Mouse (Mus musculus): Measurements from ENCODE around the gene Phf5a.
A peak's percentile ranks its signal among the peaks of the same experiment; 100 is the strongest.

The Phf5a gene

DNA sequence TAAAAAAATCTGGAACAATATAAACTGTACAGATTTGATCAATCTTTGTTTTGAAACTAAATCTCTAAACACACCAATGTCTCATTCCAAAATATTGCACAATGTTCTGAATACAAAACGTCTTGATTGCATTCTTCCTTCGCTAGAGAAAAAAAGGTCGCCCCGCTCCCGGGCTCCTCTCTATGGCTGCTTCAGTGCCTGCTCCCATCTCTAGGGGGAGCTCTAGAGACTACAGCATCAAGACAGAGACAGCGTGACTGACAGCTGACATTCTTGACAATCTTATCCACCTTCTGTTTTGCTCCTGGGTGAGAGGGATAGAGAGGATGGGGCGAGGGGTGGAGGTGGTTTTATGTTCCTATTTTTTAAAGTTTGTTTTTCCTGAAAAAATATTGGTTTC is 23.4 kb downstream of the Phf5a start:
- no peak for DNase-seq (ENCODE audit: low spot score)

DNA sequence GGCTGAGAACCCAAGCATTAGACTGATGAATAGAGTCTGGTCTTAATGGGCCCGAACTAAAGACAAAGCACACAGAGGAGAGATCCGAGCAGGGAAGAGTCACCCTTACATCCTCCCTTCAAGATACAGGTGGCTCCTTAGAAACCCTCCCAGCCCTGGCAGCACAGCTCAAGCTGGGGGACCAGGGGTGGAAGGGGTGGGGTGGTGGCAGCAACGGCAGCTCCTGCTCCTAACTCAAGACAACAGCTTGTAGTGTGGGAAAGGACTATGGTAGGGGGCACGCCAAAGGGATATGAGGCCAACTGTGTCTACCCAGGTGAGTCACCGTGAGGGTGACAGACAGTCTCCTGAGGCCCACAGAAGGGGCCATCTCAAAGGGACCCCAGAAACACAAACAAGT is 23.9 kb downstream of the Phf5a start:
- DNase-seq (ENCODE audit: low spot score) = no peak

DNA sequence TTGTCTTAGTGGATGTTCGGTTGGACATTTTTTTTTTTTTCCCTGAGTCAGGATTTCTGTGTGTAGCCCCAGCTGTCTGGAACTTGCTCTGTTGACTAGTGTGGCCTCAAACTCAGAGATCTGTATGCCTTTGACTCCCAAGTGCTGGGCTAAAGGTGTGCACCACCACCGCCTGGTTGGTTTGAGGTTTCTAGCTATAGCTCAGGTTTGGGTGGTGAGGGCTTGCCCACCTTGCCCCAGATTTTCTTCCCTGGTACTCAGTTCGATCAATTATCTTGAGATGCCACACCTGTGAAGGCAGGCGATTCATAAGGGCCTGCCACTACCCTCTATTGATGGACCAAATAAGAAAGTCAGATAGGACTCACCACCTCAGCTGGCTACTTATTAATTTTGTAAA is 24.6 kb downstream of the Phf5a start:
- DNase-seq (ENCODE audit: low spot score) = no peak

- DNase-seq (ENCODE audit: low spot score) = no peak
Observed at GRCm38 (mm10) chr15:81846755-81847154, 25.0 kb downstream of the Phf5a start.

DNA sequence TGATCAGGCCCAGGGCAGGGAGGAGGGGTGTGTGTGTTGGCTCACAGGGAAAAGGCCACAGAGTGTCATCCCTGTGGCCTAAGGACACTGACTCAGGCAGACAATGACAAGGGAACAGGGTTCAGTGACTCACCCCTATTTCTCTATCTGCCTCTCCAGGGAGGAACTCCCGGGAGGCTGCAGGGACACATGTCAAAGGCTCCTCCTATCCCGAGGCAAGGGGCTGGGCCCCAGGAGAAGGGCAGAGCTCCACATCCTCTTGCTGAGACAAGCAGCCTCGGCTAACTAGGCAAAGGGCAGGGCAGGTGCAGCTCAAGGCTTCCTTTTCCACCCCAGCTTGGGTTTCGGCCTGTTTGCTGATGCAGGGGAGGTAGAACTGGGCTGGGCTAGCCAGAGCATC is 26.0 kb downstream of the Phf5a start:
- no peak for DNase-seq (ENCODE audit: low spot score)

GRCm38 (mm10) chr15:81845033-81845625 is 26.6 kb downstream of the Phf5a start:
- no peak for DNase-seq (ENCODE audit: low spot score)

DNA sequence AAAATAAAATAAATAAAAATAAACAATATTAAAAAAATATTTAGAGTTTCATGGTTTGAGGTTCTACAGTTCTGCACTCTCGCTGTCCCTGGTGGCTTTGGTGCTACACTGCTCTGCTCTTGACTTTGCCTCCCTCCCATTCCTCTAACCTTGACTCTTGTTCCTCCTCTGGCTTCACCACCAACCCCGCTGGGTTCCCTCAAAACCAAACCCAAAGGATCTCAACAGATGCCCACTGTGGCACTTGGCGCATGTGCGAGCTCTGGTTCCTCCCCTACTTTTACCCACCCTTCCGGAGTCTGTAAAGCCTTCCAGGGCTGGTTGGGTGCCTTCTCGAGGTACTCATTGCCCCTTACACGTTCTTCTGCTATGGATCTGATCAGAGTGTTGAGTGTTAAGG is 29.4 kb downstream of the Phf5a start:
- DNase-seq (ENCODE audit: low spot score) = no peak

DNA sequence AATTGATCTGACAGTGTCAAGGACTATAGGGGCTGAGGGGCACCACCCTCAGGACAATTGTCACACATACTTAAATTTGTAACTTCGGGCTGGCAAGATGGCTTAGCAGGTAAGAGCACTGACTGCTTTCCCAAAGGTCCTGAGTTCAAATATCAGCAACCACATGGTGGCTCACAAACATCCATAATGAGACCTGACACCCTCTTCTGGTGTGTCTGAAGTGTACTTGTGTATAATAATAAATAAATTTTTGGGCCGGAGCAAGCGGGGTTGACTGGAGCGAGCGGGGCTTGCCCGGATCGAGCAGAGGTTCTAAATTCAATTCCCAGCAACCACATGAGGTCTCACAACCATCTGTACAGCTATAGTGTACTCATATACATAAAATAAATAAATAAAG is 31.4 kb downstream of the Phf5a start:
- DNase-seq (ENCODE audit: low spot score) = no peak

GRCm38 (mm10) chr15:81839634-81840033 is 32.1 kb downstream of the Phf5a start:
- peak; percentile 91 for DNase-seq (ENCODE audit: low spot score)

DNA sequence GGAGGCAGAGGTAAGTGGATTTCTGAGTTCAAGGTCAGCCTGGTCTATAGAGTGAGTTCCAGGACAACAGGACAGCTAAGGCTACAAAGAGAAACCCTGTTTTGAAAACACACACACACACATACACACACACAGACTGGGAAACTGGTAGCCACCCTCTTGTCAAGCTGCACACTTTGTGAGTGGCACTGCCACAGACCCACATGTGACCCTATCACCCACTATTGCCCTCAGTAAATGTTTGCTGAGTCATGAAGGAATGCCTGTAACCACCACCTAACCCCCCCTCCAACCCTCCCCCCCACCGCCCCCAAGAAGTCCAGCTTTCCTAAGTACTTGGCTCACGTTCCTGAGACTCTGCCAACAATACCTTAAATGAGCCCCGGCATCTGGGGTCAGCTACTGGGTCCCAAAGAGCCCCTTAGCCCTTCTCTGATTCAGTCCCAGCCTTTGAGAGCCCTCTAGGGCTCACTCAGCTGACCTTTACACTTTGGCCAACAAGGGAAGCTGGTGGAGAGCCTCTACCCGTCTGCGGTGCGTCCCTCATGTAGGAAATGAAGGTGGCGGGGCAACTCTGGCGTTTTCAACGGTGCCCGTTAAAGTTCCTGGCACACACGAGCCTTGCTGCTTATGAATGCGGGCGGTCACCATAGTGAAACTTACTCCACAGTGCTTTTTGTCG is 33.0 kb downstream of the Phf5a start:
- no peak for DNase-seq (ENCODE audit: low spot score)

DNA sequence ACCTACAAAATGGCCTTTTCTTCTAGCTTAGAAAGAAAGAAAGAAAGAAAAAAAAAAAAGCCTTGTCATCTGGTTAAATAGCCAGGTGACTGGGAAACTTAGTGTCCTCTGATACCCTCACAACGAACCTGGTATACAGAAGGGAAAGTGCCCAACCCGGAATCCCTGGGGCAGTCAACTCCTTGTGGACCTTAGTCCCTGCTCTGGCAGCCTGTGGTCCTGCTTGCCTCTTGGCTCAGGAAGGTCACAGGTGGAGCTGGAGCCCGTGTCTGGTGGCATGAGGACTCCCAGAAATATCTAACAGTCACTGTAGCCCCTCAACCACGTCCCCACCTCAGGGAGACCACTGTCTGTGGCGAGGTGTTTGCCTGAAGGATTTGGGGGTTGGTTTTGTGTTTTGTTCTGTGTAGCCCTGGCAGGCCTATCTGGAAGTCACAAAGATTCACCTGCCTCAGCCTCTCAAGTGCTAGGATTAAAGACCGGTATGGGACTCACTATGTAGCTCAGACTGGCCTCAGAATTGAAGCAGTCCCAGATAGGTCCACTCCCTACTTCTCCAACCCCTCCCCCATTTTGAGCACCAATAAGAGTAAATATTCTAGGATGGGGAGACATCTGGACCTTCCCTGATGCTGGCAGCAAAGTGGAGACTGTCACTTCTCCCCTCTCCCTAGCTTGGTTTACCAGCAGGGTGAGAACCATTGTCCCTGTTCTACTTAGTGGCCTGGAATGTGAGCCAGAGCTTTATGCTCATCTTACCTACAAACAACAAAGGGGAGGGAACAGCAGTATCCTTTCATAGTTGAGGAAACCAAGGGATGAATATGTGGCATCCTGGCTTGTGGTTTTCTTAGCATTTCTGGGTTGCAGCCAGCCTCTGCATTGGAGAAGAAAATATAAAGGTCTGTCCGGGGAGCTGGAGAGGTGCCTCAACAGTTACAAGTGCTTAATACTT is 34.5 kb downstream of the Phf5a start:
- no peak for DNase-seq (ENCODE audit: low spot score)

DNA sequence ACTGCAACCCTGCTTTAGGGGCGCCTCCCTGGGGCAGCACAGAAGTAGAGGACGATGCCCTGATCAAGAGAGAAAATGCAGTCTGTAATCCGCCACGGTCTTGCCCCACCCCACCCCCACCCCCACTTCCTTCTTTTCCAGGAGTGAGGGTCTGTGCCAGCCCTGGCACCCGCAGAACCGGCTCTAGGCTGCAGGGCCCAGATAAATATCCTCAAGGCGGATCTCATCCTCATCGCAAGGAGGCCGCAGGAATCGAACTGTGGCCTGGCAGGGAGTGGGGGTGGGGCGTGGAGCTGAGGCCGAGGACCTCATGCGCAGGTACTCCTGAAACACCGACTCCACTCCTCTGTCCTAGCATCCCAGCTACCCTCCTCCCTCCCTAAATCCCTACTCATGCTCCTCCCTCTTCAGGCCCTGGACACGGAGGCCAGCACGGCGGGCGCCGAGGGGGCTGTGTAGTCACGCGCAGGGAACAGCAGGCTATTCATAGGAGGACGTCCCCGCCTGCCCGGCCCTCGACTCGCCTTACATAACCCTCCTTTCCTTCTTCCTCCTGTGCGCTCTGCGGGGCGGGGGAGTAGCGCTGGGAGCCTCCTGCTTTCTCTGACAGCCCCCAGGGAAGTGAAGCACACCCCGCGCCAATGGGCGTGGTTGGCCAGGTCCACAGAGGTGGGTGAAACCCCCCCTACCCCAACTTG is 35.4 kb downstream of the Phf5a start:
- DNase-seq (ENCODE audit: low spot score) = peak; percentile 86

- DNase-seq (ENCODE audit: low spot score) = no peak
Observed at GRCm38 (mm10) chr15:81835007-81835880, 36.5 kb downstream of the Phf5a start.

GRCm38 (mm10) chr15:81834171-81834841 is 37.4 kb downstream of the Phf5a start:
- DNase-seq (ENCODE audit: low spot score) = no peak

GRCm38 (mm10) chr15:81833481-81833880 is 38.2 kb downstream of the Phf5a start:
- no peak for DNase-seq (ENCODE audit: low spot score)

DNA sequence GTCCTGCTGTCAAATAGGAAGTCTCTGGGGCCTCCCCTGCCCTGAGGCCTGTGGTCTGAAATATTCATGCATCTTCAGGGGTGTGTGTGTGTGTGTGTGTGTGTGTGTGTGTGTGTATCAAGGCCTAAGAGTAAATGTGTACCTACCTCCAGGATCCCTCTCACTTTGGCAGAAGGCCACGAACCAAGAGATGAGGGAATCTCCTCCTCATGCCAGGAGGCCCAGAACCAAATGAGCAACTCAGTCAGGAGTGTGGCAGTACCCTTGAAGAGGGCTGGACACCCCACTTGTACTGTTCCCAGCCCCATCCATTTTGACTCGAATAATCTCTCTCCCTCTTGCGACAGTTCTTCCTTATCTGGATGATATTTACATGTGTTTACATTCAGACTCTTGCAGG is 39.5 kb downstream of the Phf5a start:
- DNase-seq (ENCODE audit: low spot score) = no peak

DNA sequence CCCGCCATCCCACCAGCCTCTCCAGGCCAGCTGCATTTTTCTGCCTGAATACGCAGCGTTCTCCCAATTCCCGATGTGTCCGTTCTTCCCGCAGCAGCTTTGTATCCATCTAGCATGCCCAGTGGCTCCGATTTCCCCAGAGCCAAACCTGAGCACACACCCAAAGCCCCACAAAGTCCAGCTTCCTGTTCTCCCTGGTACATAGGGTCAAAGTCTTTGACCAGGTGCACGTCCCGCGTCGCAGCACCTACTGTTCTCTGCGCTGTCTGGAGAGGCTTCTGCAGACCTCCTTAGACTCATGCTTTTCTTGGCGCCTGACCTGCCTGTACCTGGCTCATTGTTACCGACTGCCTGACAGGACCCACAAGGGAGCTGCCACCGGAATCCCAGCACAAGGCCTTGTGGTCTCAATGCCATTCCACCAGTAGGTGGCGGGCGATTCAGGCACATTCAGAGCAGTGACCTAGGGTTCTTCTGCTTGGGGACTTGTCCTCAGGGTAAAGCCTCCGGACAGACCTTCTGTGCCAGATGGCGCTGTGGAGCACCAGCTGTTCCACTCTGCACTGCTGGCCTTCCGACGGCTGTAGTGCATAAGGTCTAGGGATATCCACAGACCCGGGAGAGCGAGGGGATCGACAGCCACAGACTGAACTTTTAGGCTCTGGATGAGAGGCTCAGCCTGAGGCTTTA is 40.4 kb downstream of the Phf5a start:
- peak; percentile 95 for DNase-seq (ENCODE audit: low spot score)

DNA sequence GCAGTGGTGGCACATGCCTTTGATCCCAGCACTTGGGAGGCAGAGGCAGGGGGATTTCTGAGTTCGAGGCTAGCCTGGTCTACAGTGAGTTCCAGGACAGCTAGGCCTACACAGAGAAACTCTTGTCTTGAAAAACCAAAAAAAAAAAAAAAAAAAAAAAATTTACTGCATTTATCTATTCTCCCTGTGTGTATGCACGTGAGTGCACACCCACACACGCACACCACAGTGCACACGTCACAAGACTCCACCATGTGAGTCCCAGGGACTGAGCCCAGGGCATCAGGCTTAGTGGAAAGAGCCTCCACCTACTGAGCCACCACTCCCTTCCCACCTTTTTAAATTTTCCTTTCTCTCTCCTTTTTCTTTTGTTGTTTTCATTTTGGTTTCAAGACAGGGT is 41.2 kb downstream of the Phf5a start:
- no peak for DNase-seq (ENCODE audit: low spot score)

DNA sequence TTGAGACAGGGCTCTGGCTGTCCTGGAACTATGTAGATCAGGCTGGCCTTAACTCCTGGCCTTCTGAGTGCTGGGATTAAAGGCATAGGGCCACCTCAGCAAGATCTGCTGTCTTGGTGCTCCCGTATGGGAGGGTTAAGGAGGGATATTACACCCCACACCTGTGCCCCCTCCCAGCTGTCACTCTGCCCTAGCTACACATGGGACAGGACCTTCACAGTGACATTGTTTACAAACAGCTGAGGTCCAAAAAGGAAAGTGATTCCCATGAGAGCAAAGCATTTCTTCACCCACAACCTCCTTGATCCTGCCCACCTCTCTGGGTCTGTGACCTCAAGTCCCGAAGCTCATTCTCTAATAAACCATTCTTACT is 42.5 kb downstream of the Phf5a start:
- DNase-seq (ENCODE audit: low spot score) = no peak

Data from testis, postnatal 10 days (tissue).